Mouse (Mus musculus) urinary bladder, postnatal 25 days (tissue): ENCODE measurements around the gene Mrtfa.
A peak's percentile ranks its signal among the peaks of the same experiment; 100 is the strongest.
"Not testable (repeated sequence)": the region's sequence is repeated elsewhere in the genome, so short reads cannot be mapped to it uniquely, and the experiment has no call there.

ENCODE experiments used
- DNase-seq: peaks from one replicate; pipeline ENCODE4 v3.0.0; 2022; ENCODE audit warnings: low spot score

Gene Mrtfa

GRCm38 (mm10) chr15:81190630-81191178, at the start of gene Mrtfa:
TSS of gene Mrtfa (minus strand) at chr15:81190757.
- peak; percentile 99 for DNase-seq

- no peak for DNase-seq
Measured at GRCm38 (mm10) chr15:81239794-81240343, 49.3 kb upstream of the Mrtfa start.

DNA sequence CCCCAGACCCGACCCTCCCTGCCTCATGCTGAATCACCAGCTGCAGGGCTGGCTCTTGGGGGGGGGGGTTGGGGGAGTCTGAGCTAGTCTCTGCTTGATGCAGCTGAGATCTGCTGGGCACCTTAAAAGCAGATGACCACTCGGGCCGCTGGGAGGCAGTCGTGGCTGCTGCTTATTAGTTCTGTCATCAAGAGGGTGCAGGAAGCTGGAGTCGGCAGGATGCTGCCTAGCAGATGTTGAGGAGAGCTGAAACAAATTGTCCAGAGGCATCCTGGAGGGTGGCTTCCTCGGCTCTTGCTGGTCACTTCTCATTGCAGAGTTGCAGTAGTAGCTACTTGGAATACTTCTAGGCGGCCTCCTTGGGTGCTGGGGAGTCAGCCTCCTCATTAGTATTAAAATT, 48.7 kb upstream of the Mrtfa start:
- no peak for DNase-seq

- no peak for DNase-seq
Measured at GRCm38 (mm10) chr15:81237471-81237870, 46.9 kb upstream of the Mrtfa start.

- no peak for DNase-seq
Measured at GRCm38 (mm10) chr15:81236062-81236461, 45.5 kb upstream of the Mrtfa start.

- peak; percentile 19 for DNase-seq
Measured at GRCm38 (mm10) chr15:81235086-81235920, 44.7 kb upstream of the Mrtfa start, which contains the start of gene Mchr1. TSS of gene Mchr1 (plus strand) at chr15:81235499.

GRCm38 (mm10) chr15:81231325-81231724, 40.8 kb upstream of the Mrtfa start:
- no peak for DNase-seq

DNA sequence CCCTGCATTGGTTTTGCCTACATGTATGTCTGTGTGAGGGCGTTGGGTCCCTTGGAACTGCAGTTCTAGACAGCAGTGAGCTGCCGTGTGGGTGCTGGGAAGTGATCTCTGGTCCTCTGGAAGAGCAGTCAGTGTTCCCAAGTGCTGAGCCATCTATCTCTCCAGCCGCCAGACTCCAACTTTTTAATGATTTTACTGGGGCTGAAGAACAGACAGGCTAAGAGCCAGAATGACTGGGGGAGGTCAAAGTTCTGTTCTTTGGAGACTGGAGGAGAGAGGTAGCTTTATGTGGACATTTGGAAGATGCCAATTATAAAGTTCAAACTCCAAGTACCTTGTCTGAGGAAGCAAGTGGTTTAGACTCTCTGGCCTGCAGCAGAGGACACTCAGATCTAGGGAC, 39.2 kb upstream of the Mrtfa start:
- DNase-seq: no peak

DNA sequence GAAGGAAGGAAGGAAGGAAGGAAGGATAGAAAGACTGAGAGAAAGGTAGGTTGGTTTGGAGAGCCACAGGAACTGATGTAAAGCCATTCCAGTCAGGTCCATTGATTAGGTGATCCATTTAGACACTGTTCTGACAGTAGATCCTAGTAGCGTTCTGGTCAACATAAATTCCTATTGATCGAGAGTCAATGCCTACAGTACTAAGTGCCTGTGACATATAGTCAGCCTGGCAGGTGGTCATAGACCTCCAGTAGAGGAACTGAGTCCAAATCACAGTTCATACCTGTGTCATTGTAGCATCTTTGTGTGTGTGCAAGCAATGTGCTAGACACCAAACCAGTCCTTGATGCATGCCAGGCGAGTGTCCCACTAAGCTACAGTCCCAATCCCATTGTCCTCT, 37.7 kb upstream of the Mrtfa start:
- DNase-seq: no peak

DNA sequence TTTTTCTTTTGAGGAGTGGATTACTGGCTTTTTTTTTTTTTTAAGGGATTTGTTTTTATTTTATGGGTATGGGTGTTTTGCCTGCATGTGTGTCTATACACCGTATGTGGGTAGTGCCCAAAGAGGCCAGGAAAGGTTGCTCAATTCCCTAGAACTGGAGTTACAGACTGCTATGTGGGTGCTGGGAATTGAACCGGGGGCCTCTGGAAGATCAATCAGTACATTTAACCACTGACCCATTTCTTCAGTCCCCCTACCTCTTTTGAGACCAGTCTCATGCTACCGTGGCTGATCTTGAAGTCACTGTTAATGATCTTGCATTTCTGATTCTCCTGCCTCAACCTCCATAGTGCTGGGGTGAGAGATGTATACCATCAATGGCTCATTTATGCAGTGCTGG, 36.7 kb upstream of the Mrtfa start:
- no peak for DNase-seq

- no peak for DNase-seq
Measured at GRCm38 (mm10) chr15:81226796-81227195, 36.2 kb upstream of the Mrtfa start.

DNA sequence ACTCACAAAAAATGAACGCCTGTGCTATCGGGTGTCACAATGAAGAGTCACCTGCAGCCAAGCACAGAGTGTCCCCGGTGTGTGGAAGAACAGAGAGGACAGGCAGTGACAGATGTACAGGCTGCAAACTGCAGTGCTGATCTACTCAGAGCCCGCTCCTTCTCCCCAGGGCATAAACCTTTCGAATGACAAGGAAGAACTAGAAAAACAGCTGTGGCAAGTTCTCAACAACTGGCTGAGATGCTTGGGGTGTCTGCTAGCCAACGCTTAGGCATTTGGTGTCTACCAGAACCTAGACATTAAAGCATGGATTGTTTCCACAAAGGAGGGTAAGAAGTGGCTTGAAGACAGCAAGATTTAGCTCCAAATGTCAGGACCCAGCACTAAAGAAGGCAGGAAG, 35.2 kb upstream of the Mrtfa start:
- DNase-seq: no peak

DNA sequence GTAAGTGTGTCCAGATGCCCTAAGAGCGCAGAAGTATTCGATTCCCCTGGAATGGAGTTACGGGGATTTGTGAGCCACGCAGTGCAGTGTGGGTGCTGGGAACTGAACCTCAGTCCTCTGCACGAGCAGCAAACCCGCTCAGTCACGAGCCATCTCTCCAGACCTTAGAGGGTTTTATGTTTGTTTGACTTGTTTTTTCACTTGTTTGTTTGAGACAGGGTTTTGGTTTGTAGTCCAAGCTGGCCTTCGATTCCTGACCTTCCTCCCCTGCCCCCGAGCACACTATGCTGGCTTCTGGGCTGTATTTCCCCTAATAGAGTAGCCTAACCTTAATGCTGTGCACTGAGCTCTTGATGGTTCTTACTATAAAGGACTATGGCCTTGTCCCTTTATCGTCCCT, 34.5 kb upstream of the Mrtfa start:
- DNase-seq: no peak

GRCm38 (mm10) chr15:81221446-81221845, 30.9 kb upstream of the Mrtfa start:
- no peak for DNase-seq

DNA sequence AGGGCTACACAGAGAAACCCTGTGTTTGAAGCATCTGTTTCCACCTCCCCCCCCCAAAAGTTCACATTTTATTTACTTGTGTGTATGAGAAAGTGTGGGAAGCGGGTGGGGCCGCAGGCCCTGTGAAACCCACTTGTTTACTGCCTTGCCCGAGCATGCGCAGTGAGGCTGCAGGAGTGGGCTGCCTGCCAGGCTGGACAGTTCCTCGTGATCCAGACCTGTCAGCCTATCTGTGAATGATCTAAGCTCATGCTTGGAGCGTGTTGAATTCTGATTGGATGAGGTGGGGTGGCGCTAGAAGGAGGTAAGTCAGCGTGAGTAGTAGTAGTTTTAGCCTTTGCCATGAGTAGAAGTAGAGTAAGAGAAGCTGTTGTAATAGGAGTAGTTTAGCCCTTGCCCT, 29.5 kb upstream of the Mrtfa start:
- not testable (repeated sequence) for DNase-seq

DNA sequence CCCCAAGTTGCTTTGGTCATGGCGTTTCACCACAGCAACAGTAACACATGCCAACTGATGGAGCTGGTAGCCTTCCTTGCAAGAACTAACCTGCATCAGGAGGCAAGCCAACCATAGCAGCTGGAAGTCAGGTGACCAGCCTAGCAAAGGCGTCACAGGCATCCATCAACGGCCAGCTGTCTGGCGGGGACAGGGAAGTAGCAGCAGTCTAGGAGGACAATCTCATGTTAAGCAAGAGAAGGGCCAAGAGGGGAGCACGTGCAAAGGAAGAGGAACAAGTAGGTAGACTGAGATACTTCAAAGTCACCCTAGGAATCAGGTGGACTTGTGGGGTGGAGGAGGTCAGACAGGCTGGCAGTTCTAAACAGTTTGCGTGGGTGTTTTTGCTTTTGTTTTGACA, 28.5 kb upstream of the Mrtfa start:
- no peak for DNase-seq

- no peak for DNase-seq
Measured at GRCm38 (mm10) chr15:81216906-81217653, 26.5 kb upstream of the Mrtfa start.

GRCm38 (mm10) chr15:81212976-81213375, 22.4 kb upstream of the Mrtfa start:
- no peak for DNase-seq

DNA sequence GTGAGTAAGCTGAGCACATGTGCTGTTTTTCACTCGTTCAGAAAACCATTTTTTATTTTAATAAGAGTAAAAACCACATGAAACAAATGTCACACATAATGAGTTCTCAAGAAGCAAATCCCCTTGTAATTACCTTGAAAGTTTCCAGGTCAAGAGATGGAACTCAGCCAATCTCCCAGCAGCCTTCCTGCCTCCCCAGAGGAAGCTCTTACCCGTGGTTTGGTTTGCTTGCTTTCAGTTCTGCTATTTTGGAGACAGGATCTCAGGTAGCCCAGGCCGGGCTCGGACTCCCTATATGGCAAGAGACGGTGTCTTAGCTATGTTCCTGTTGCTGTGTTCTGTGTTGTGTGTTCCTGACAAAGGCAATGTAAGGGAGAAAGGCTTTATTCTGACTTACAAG, 19.9 kb upstream of the Mrtfa start:
- no peak for DNase-seq

GRCm38 (mm10) chr15:81202462-81202861, 11.9 kb upstream of the Mrtfa start:
- no peak for DNase-seq

- DNase-seq: peak; percentile 74
Measured at GRCm38 (mm10) chr15:81199372-81199959, 8.9 kb upstream of the Mrtfa start.

- no peak for DNase-seq
Measured at GRCm38 (mm10) chr15:81198447-81198846, 7.9 kb upstream of the Mrtfa start.
